Mouse (Mus musculus): Measurements from ENCODE around the gene Mknk2.

Gene Mknk2

DNA sequence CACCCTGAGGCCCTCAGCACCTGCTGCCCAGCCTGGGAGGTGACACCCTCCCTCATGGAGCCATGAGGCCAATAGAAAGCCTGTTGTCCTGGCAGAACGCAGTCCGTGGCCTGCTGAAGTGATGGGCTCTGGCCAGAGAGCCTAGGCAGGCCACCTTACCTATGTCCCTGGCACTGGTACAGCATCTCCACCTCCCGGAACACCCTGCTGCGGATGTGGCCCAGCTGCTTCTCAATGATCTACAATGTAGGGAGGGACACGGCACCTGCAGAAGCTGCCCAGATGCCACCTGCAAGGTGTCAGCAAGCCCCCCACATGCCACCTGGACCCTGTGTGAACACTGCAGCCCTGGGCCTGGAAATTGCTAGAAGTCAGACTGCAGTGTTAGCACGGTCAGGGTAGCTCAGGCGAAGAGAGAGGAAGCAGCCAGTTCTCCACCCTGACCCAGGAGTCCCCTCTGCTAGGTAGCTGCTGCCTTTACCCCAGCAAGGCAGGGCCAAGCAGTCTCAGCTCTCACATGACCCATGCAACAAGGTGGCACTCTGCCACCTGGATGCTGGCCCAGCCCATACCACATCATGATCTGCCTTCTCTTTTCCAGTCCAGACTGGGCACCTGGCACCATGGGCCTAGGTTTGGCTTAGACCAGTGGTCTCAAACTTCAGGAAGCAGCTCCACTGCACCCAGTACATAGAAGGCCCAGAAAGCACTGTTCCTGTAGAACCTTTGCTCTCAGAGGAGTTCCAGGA, 8.0 kb downstream of the Mknk2 start:
- peak; percentile 62 to 78 for DNase-seq

DNA sequence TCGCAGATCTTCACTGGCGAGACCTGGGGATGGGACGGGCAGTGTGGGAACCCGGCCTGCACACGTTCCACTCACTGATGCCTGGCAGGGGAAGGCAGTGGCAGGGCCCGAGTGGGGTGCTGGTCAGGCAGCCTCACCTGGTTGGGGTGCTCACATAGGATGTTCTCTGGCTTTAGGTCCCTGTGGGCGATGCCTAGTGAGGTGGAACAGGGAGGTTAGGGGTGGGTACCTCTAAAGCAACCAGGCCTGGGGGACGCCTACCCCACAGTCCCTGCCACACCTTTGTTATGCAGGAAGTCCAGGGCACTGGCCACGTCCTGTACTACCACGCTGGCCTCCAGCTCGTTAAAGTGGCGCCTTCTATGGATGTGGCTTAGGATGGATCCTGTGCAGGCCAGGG, 8.9 kb downstream of the Mknk2 start:
- DNase-seq: no peak

- peak; percentile 27 to 54 for DNase-seq
Measured at GRCm38 (mm10) chr10:80668614-80669013, 9.3 kb downstream of the Mknk2 start.

- no peak for DNase-seq
Measured at GRCm38 (mm10) chr10:80666837-80667412, 11.0 kb downstream of the Mknk2 start.

GRCm38 (mm10) chr10:80665981-80666733, 11.8 kb downstream of the Mknk2 start:
- peak; percentile 35 to 57 for DNase-seq

- peak in 1 of 2 experiments; percentile 37 for DNase-seq
Measured at GRCm38 (mm10) chr10:80665459-80665858, 12.5 kb downstream of the Mknk2 start.

- peak; percentile 77 to 83 for DNase-seq
Measured at GRCm38 (mm10) chr10:80665016-80665380, 12.9 kb downstream of the Mknk2 start.

DNA sequence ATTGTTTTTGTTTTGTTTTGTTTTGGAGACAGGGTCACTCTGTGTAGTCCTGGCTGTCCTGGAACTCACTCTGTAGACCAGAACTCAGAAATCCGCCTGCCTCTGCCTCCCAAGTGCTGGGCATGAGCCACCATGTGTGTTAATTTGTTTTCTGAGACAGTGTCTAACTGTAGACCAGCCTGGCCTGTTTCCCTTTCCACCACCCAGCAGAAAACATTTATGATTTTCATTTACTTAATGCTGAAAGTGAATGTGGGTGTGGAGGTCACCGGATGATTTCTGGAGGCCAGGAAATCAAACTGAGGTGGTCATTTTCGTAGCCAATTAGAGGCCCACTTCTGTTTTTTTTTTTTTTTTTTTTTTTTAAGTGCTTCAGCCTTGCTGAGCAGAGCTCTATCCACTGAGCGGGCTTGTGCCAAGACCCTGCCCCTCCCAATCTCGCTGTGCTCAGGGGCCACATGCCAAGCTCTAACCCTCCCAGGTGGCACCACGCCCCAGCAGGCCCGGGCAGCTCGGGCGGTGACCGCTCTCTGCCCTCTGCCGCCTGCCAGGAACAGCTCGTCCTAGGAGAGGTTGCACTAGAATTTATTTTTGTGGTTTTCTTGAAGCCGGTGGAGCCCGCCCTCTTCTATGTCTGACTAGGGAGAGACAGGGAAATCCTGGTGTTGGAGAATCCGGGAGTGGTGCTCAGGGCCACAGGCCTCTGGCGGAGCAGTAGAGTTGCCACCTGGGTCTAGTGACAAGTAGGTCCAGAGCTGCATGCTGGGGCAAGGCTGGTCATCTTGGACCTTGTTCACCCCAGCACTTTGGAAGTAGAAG, 13.5 kb downstream of the Mknk2 start:
- peak; percentile 78 to 88 for DNase-seq

DNA sequence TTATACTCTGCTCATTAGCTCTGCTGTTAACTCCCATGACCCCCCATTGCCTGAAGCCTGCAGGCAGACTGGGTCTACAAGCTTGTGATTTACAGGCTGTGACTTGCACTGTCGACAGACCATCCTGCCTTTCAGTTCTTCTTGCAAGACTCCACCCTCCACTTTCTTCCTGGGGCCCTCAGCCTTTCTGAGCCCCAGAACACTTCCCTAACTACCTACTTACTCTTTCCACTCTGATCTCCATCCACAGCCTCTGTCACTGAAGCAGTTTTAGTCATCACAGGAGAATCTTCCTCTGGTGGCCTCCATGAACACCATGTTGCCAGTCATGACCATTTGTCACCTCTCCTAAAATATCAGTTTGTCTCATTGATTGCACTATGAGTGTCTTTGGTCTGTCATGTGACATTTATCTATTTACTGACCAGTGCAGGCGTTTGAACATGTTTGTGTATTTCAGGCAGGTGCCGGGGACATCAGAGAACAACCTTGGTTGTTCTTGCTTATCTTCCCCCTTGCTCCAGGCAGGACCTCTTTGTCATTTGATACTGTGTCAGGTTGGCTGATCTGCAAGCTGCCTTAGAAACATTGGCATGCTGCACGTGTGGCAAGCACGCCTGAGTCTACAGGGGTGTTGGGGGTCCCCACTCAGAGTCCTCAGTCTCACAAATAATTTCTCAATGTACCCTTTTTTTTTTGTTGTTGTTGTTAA, 14.3 kb downstream of the Mknk2 start:
- no peak for DNase-seq

DNA sequence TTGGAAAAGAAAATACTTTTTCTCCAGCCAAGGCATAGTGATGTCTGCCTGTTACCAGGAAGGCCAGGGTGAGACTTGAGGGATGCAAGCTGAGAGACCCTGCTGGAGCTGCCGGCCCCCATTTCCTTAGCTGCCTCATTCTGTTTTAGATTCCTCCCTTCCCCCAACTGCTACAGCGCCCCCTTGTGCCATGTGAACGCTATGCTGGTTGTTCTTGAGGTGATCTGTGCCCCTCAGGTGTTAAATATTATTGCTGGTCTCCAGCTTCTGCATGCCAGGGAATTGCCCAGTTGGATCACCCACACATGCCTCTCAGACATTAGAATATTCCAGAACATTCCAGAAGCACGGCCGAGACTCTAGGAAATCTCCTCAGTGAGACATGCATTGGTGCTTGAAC, 16.8 kb downstream of the Mknk2 start:
- peak; percentile 84 to 87 for DNase-seq

DNA sequence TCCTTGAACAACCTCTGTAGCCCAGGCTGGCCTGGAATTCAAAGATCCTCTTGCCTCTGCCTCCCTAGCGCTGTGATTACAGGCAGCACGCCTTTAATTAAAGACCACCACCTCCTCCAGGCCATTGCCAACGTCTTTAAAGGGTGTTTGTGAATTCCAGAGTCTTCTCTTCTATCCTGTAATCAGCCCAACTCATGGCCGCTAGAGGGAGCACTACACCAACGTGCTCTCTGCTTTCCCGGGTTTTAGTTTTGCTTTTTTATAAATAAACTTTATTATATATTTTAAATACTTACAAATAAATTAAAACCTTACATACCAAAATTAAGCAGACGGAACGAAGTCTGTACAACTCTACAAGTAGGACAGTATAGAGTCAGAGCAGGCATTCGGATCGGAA, 18.7 kb downstream of the Mknk2 start:
- peak; percentile 90 to 91 for DNase-seq

DNA sequence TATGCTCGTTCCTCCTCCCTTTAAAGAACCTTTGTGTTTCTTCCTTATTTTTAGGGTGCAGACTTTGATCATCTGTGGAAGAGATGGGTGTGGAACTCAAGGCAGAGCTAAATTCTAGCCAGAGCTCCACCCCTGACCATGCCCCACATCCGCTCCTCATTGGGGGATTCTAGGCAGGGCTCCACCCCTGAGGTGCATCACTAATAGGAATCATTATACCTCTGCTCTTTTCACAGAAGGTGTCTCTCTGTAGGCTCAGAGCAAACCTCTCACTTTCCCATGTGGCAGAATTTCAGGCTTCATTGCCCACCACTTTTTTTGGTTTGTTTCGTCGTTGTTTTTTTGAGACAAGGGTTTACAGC, 19.1 kb downstream of the Mknk2 start:
- no peak for DNase-seq

DNA sequence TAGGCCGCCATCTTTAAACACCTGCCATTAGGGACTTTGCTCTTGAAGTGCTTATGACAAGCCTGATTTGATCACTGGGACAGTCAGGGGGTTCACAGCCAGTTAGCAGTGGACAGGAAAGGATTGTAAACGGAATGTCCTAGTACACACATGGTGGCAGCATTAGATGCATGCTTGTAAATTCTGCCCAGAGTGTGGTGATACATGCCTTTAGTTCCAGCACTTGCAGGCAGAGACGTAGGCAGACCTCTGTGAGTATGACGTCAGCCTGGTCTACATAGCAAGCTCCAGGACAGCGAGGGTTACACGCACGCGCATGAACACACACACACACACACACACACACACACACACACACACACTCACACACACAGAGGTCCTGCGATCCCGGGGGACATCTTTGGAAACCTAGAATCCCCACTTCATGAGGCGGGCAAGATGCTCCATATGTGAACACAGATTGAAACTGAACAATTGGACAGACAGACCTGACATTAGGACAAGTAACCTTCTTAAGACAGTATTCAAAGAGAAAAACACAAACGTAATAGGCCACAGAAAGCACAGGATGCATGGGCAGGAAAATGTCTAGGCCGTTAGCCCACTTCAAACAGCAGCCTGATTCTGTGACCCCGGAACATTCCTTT, 19.6 kb downstream of the Mknk2 start:
- DNase-seq: no peak

DNA sequence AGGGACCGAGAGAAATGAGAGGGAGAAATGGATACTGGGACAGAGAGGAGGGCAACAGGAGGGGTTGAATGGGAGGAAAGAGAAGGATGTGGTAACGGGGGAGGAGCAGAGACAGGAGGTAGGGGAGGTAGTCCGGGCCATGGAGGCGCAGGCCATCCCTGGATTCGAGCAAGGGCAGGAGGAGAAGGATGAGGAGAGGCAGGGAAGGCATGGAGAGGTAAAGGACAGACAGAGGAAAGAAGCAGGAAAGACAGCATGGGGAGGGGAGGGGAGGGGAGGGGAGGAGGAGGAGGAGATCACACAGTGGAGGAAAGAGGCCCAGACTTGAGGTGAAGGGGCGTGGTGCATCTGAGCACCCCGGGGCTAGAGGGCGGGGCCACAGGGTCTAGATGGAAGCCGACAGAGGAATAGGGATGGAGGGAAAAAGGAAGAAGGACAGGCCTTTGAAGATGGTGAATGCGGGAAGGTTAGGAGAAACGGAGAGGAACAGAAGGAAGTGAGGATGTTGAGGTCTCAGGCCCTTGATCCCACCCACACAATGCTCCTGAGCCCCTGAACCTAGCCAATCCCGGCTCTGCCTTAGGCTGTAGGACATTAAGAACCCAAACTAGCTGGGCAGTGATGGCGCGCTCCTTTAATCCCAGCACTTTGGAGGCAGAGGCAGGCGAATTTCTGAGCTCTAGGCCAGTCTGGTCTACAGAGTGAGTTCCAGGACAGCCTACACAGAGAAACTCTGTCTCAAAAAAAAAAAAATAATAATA, 20.9 kb downstream of the Mknk2 start, which contains the start of gene Btbd2:
TSS of gene Btbd2 (minus strand) at position 209 of the 761 bp plus-strand sequence.
- peak; percentile 44 to 60 for DNase-seq

DNA sequence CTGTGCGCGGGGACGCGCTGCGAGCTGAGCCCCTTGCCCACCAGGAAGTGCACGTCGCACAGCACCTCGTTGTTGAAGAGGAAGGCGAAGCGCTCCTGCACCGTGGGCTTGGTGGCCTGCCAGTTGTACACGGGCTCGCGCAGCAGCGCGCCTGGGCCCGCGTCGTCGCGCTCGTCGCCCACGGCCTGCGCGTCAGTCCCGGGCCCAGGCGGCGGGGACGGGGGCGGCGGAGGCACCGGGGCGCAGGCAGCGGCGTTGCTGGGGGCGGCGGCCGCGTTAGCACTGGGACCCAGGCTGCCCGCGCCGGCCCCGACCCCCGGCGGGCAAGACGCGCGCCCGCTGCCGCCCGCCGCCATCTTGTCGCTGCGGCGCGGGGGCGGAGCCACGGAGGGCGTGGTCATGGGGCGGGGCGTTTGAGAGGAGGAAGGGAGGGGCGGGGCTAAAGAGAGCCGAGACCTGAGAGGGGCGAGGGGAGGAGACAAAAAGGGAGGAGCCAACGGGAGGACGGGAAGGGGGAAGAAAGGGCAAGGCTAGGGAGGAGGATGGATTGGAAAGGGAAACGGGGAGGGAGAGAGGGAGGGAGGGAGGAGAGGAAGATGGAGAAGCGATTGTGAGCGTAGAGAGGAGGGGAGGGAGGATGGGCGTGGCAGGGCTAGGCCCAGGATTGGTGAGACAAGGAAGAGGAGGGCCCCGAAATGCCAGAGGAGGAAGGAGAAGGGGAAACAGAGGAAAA, 21.6 kb downstream of the Mknk2 start:
- peak; percentile 99 for DNase-seq

DNA sequence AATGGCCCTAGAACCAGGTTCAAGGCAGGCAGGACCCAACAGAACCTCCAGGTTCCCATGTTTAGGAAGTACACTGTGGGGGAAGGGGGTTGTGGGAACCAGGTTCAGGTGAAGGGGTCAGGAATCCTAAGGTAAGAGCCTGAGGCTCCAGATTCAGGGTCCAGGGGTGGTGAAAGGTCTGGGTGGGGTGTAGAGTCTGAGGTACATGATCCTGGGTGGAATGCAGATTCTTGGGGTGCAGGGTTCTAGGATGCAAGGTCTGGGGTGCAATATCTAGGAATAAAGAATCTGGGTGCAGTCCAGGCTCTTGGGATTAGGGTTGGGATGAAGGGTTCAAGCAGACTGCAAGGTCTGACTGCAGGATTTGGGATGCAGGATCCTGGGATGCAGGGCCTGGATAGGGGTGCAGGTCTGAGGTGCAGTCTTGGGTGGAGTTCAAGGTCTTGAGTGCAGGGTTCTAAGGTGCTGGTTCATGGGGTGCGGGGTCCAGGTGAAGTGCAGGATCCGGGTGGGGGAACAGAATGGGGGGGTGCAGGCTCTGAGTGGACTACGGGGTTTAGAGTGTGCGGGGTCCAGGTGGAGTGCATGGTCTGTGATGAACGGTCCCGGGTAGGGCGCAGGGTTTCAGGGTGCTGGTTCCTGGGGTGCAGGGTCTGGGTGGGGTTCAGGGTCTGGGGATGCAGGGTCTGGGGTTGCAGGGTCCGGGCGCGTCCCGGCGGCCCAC, 22.3 kb downstream of the Mknk2 start:
- DNase-seq: no peak

GRCm38 (mm10) chr10:80654866-80655265, 23.0 kb downstream of the Mknk2 start:
- DNase-seq: no peak

GRCm38 (mm10) chr10:80653156-80653720, 24.7 kb downstream of the Mknk2 start:
- DNase-seq: no peak

- no peak for DNase-seq
Measured at GRCm38 (mm10) chr10:80650392-80650791, 27.5 kb downstream of the Mknk2 start.
